Mouse (Mus musculus) liver, embryonic 12.5 days (tissue): ENCODE data around the gene Bicc1. TPM values are rescaled to one million over a fixed set of nuclear protein-coding genes. Genes with fewer than 3 reads are reported as not detected.

Source experiments
- ATAC-seq: fragments of 200-750 bp; cut with Nextera tagmentation; 2 replicates; pipeline ENCODE4 v1.8.0; 2017; ENCODE audit warnings: moderate number of reproducible peaks, mild to moderate bottlenecking, moderate library complexity
- H3K27ac ChIP-seq: fragments of 300-500 bp; sonication (generic); 2 replicates; pipeline ENCODE4 v1.5.1; 2016; ENCODE audit warnings: mild to moderate bottlenecking
- H3K27me3 ChIP-seq: fragments of 300-500 bp; sonication (generic); replicated peaks from 2 replicates; pipeline ENCODE4 v1.6.1; 2016; ENCODE audit warnings: mild to moderate bottlenecking, moderate library complexity
- H3K36me3 ChIP-seq: fragments of 300-500 bp; sonication (generic); 2 replicates; pipeline ENCODE4 v1.6.1; 2016; ENCODE audit warnings: mild to moderate bottlenecking, moderate library complexity
- H3K4me1 ChIP-seq: fragments of 300-500 bp; sonication (generic); 2 replicates; pipeline ENCODE4 v1.6.1; 2016
- H3K4me2 ChIP-seq: fragments of 300-500 bp; sonication (generic); 2 replicates; pipeline ENCODE4 v1.6.1; 2016; ENCODE audit warnings: mild to moderate bottlenecking, moderate library complexity
- H3K4me3 ChIP-seq: fragments of 300-500 bp; sonication (generic); 2 replicates; pipeline ENCODE4 v1.5.1; 2016; ENCODE audit warnings: mild to moderate bottlenecking, moderate library complexity
- H3K9ac ChIP-seq: fragments of 300-500 bp; sonication (generic); 2 replicates; pipeline ENCODE4 v1.6.1; 2016; ENCODE audit warnings: mild to moderate bottlenecking, moderate library complexity
- H3K9me3 ChIP-seq: fragments of 300-500 bp; sonication (generic); replicated peaks from 2 replicates; pipeline ENCODE4 v1.6.1; 2016; ENCODE audit warnings: mild to moderate bottlenecking, moderate library complexity
- WGBS: fragments of 180-500 bp; shearing (Covaris S2); methylation state at CpG from one replicate; pipeline ENCODE4 v1.1.7; 2016; ENCODE audit not compliant: insufficient replicate concordance; 5-methylcytosine and 5-hydroxymethylcytosine counted together
- polyA plus RNA-seq: library from polyadenylated mRNA; unstranded; fragments of >200 nt; fragmentation: Nextera tagmentation; extraction: Ambion mirVana; gene quantifications from 2 replicates; pipeline ENCODE4 v1.2.1, GENCODE M21; 2016

The Bicc1 gene
- 4.9 and 5.8 TPM in 2 replicates for polyA plus RNA-seq

DNA sequence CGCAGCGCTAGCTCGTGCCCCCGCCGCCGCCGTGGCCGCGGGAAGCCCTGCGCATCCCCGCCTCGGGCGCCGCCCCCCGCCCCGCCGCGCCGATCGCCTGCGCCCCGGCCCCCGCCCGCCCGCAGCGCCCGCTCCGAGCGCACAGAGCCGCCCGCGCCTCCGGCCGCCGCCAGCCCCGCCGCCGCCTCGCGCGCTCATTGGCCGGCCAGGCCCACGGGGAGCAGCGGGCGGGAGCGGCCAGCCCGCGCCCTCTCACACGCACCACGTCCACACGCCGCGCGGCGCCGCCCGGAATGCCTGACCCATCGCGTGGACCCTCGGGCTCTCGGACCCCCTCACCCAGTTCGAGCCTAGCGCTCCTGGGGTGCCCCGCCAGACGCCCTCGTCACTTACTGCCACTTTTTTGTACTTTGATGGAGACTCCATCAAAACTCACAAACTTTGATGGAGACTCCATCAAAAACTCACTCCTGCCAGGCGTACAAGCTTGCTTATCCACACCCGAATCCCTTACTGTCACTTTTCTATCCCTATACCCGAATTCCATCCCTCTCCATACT, at the start of gene Bicc1:
Gene Bicc1 (minus strand): TSS at position 25 of the 560 bp plus-strand sequence.
- no peaks in the 10 kb centered on the region for H3K4me1 ChIP-seq
- no peak within 1 kb of the TSS for H3K27ac ChIP-seq
- 0 out of 2 replicates have a peak within 1 kb of the TSS, but pooled peaks have one; percentile 50 for H3K9ac ChIP-seq
- H3K9me3 ChIP-seq = no peaks in the 10 kb centered on the region
- H3K36me3 ChIP-seq = no peaks in the 10 kb centered on the region
- H3K27me3 ChIP-seq = peaks cover 49% of the 10 kb centered on the region
- WGBS = 3% methylated on average over 21 of the region's 69 CpGs
- peak; percentile 51; the same call in 1 of the 2 replicates for ATAC-seq
- H3K4me2 ChIP-seq = peak within 1 kb of the TSS; percentile 60
- peak within 1 kb of the TSS; percentile 54 for H3K4me3 ChIP-seq

DNA sequence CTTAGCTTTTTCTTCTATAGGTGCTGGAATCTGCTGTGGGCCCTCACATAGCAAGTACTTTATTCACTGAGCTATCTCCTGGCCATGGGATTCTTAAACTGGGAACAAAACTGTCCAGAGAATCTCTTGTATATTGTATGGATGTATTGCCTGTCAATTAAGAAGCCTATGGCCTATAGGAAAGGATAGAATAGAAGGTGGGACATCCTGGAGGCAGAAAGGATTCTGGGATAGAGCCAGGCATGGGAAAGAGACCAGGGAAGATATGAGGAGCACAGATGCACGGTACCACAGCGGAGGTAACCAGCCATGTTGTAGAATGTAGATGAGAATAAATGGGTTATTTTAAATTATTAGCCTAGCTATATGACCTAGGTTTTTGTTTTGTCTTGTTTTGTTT, 42.0 kb upstream of the Bicc1 start:
- no peaks in the 10 kb centered on the region for H3K36me3 ChIP-seq
- H3K4me1 ChIP-seq = peaks cover 3% of the 10 kb centered on the region; the same call in 1 of the 2 replicates
- 80% methylated on average over 2 of the region's 2 CpGs for WGBS
- H3K9me3 ChIP-seq = no peaks in the 10 kb centered on the region; the same call in 1 of the 2 replicates
- no peak overlapping the region for H3K4me3 ChIP-seq
- no peak overlapping the region for H3K27ac ChIP-seq
- H3K4me2 ChIP-seq = no peak overlapping the region
- no peaks in the 10 kb centered on the region for H3K27me3 ChIP-seq
- H3K9ac ChIP-seq = no peak overlapping the region
- no peak for ATAC-seq

DNA sequence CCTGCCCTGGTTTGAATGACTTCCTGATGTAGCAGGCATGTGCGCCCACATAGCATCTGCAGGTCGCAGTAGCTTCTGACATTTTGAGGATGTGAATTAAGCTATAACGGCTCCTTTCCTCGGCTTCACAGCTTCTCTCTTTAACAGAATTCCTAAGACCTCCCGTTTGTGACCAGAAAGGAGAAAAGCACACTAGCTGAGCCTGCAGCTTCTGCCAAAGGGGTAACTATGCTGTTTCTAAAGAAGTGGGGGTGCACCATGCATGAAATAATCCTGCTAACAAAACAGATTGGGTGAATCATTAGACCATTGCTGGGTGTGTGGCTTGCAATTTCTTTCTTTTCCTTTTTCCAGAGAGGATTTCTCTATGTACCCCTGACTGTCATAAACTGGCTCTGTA, 41.5 kb upstream of the Bicc1 start:
- 55% methylated on average over 5 of the region's 5 CpGs for WGBS
- peaks cover 3% of the 10 kb centered on the region; the same call in 1 of the 2 replicates for H3K4me1 ChIP-seq
- no peak for ATAC-seq
- no peaks in the 10 kb centered on the region; the same call in 1 of the 2 replicates for H3K9me3 ChIP-seq
- H3K4me3 ChIP-seq = no peak overlapping the region
- H3K4me2 ChIP-seq = no peak overlapping the region
- H3K9ac ChIP-seq = no peak overlapping the region
- H3K36me3 ChIP-seq = no peaks in the 10 kb centered on the region
- no peaks in the 10 kb centered on the region for H3K27me3 ChIP-seq
- H3K27ac ChIP-seq = no peak overlapping the region

DNA sequence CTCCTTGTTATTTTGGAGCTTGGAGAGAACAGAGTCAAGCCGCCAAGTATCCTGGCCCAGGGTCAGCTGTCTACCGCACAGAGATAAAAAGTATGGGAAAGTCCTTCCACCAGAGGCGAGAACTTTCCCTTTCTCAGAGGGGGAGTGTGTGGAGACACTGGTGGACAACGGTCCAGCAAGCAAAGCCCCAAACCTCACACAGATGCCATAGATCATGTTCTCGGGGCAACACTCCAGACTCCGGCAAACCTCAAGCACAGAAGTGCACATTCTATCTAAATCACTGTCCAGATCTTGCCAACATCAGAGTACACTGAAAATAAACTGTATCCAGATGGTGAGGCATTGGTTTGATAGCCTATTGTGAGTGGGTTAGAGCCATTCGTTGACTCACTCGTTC, 39.2 kb upstream of the Bicc1 start:
- H3K36me3 ChIP-seq = no peaks in the 10 kb centered on the region
- H3K27ac ChIP-seq = no peak overlapping the region
- H3K4me2 ChIP-seq = no peak overlapping the region
- H3K4me3 ChIP-seq = no peak overlapping the region
- H3K9ac ChIP-seq = no peak overlapping the region
- H3K4me1 ChIP-seq = peaks cover 3% of the 10 kb centered on the region; the same call in 1 of the 2 replicates
- ATAC-seq = no peak
- H3K27me3 ChIP-seq = no peaks in the 10 kb centered on the region
- H3K9me3 ChIP-seq = no peaks in the 10 kb centered on the region; the same call in 1 of the 2 replicates
- 70% methylated on average over 8 of the region's 8 CpGs for WGBS

DNA sequence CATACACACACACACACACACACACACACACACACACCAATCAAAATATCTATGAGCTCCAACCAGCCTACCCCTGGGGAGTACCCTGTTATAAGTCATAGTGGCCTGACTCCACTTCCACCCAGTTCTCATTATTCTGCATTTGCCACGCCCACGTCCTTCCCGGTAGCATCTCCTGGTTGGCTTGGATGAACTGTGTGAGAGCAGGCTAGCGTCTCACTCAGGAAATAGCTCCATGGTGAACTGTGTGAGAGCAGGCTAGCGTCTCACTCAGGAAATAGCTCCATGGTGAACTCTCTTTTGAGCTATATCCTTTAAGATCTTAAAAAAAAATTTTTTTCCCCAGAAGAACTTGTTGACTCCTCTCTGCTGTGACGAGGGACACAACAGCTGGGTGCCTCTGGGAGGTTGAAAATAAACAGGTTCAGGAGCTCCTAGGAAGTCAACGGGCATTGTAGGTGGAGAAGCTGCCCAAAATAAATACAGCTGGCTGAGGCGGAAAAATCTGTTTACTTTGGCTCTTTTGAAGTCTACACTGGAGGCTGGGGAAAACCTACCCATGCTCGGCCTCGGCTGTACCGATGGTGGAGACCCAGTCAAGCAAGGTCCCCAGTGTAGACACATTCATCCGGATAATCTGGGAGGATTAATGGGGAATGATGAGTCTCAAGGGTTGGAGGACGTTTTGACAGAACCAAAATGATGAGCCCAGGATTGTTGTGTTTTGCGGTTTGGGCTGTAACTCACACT, 37.7 kb upstream of the Bicc1 start:
- Histone ChIP-seq H3K36me3 (no peaks in the 10 kb centered on the region), H3K9ac (no peak overlapping the region), H3K4me1 (peaks cover 3% of the 10 kb centered on the region; the same call in 1 of the 2 replicates), H3K27me3 (no peaks in the 10 kb centered on the region), H3K9me3 (no peaks in the 10 kb centered on the region; the same call in 1 of the 2 replicates), H3K27ac (no peak overlapping the region), H3K4me2 (no peak overlapping the region), H3K4me3 (no peak overlapping the region)
- ATAC-seq = no peak
- 54% methylated on average over 14 of the region's 14 CpGs for WGBS

DNA sequence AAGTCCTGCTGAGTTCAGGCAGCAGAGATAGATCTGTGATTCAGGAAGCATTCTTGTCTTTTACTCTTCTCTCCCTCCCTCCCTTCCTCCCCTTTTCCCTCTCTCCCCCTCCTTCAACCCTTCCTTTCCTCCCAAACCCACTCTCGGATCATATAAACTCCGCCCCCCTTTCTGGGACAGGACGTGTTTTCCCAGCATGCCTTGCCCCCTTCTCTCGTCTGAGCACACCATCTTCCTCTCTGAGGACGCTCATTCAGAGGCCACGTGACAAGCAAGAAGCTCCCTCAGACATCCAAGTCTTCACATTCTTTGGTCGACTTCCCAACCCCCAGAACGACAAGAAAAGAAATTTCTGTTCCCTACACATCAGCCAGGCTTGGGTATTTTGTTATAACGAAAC, 36.0 kb upstream of the Bicc1 start:
- no peak overlapping the region for H3K4me2 ChIP-seq
- H3K4me3 ChIP-seq = no peak overlapping the region
- no peak for ATAC-seq
- peaks cover 3% of the 10 kb centered on the region; the same call in 1 of the 2 replicates for H3K4me1 ChIP-seq
- H3K27me3 ChIP-seq = no peaks in the 10 kb centered on the region
- H3K9me3 ChIP-seq = no peaks in the 10 kb centered on the region; the same call in 1 of the 2 replicates
- H3K9ac ChIP-seq = no peak overlapping the region
- H3K36me3 ChIP-seq = no peaks in the 10 kb centered on the region
- 37% methylated on average over 9 of the region's 9 CpGs for WGBS
- H3K27ac ChIP-seq = no peak overlapping the region

DNA sequence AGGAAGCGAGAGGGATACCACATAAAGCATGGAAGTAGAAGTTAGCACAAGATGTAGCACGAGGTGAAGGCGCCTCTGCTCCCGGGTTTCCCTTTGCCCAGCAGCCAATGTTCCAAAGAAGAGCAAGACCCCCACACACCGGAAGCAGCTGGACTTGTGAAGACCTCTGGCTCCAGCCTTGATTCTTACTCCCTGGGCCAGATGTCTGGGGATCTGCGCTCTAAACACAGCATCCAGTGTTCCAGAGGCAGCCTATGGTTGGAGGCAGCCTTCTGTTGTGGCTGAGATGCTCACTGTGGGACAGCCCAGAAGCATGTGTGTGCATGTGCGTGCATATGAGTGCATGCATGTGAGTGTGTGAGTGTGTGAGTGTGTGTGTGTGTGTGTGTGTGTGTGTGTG, 35.2 kb upstream of the Bicc1 start:
- 65% methylated on average over 7 of the region's 7 CpGs for WGBS
- ATAC-seq = no peak
- Histone ChIP-seq H3K4me1 (peaks cover 3% of the 10 kb centered on the region; the same call in 1 of the 2 replicates), H3K27ac (no peak overlapping the region), H3K9me3 (no peaks in the 10 kb centered on the region; the same call in 1 of the 2 replicates), H3K9ac (no peak overlapping the region), H3K4me3 (no peak overlapping the region), H3K4me2 (no peak overlapping the region), H3K36me3 (no peaks in the 10 kb centered on the region), H3K27me3 (no peaks in the 10 kb centered on the region)

DNA sequence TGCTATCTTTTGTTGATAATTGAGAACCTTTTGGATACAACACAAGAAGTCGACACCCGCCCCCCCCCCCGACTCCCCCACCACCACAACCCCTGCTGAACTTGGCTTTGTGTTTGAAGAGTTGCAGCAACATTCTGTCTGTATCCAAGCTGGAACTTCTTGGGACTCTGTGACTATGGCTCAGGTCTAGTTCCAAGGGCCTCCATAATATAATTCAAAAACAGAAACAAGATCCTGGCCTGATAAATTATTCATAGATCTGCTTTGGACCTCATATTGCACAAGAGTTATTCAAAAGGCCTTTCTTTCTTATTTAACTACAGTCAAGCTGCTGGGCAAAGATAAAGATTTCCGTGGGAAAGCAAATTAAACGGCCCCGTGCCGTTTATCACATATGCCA, 33.8 kb upstream of the Bicc1 start:
- Histone ChIP-seq H3K9ac (no peak overlapping the region), H3K9me3 (no peaks in the 10 kb centered on the region), H3K4me2 (no peak overlapping the region), H3K4me1 (peaks cover 3% of the 10 kb centered on the region; the same call in 1 of the 2 replicates), H3K4me3 (no peak overlapping the region), H3K36me3 (no peaks in the 10 kb centered on the region), H3K27ac (no peak overlapping the region), H3K27me3 (no peaks in the 10 kb centered on the region)
- no peak for ATAC-seq
- WGBS = 64% methylated on average over 7 of the region's 7 CpGs

DNA sequence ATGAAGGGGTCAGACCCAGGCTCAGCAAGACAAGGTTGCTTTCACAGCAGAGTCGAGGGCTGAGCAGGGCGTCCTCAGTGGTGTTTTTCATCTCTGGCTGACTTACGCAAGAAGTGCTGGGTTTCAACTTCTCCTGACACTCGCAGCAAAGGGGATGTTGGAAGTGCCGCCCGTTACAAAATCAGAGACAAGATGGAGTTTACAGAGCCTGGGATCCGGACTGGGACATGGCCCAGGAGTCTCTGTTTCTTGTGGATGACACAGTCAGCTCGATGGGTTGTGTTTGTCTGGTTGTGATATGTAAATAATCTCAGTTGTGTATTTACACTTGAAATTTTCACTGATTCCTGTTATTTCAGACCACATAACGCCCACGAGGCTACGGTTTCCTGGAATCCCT, 33.4 kb upstream of the Bicc1 start:
- H3K9me3 ChIP-seq = no peaks in the 10 kb centered on the region
- ATAC-seq = no peak
- 49% methylated on average over 11 of the region's 11 CpGs for WGBS
- H3K4me2 ChIP-seq = no peak overlapping the region
- H3K36me3 ChIP-seq = no peaks in the 10 kb centered on the region
- no peak overlapping the region for H3K4me3 ChIP-seq
- H3K9ac ChIP-seq = no peak overlapping the region
- no peak overlapping the region for H3K27ac ChIP-seq
- peaks cover 3% of the 10 kb centered on the region; the same call in 1 of the 2 replicates for H3K4me1 ChIP-seq
- H3K27me3 ChIP-seq = no peaks in the 10 kb centered on the region

DNA sequence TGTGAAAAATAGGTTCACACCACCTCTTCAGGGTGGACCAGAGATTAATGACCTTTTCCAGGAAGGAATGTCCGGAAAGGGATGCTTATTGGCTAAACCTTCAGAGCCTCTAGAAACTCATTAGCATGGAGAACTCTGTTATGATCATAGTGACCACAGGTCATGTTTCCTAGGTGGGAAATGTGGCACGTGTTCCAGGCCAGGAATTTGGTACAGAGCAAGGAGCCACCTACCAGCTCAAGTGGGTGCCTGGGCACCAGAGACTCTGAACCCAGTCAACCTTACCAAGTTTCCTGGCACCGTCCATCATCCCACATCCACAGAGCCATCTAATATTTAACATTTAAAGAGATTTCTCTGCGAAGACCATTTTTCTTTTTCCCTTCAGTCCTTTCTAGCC, 29.2 kb upstream of the Bicc1 start:
- no peak overlapping the region for H3K9ac ChIP-seq
- no peak overlapping the region for H3K4me3 ChIP-seq
- no peaks in the 10 kb centered on the region for H3K27me3 ChIP-seq
- H3K4me2 ChIP-seq = no peak overlapping the region
- WGBS = 74% methylated on average over 4 of the region's 4 CpGs
- H3K9me3 ChIP-seq = no peaks in the 10 kb centered on the region
- no peak overlapping the region for H3K27ac ChIP-seq
- 0 out of 2 replicates have a peak, but pooled peaks cover 6% of the 10 kb centered on the region for H3K4me1 ChIP-seq
- no peaks in the 10 kb centered on the region for H3K36me3 ChIP-seq
- ATAC-seq = no peak

DNA sequence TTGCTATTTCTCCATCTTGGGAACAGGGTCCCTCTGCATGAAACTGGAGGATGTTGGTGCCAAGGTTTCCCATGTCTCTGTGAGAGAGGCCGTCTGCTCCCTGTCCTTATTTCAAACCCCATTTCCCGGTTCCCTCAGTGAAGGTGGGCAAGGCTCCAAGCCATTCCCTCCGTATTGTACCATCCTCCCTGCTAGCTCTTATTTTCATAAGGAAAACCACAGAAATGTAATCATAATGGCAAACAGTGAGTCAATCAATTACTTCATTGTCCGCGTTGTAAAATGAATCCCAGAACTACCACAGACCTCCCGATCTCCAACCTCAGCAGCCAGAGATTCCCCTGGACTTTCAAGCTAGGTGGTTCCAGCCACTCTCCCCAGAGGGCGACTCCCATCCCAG, 25.6 kb upstream of the Bicc1 start:
- no peak overlapping the region for H3K4me2 ChIP-seq
- H3K36me3 ChIP-seq = no peaks in the 10 kb centered on the region
- H3K27me3 ChIP-seq = no peaks in the 10 kb centered on the region
- no peak overlapping the region for H3K4me3 ChIP-seq
- no peak overlapping the region for H3K9ac ChIP-seq
- 72% methylated on average over 7 of the region's 7 CpGs for WGBS
- peaks cover 12% of the 10 kb centered on the region; the same call in 1 of the 2 replicates for H3K4me1 ChIP-seq
- ATAC-seq = no peak
- H3K27ac ChIP-seq = no peak overlapping the region
- peaks cover 5% of the 10 kb centered on the region; the same call in 1 of the 2 replicates for H3K9me3 ChIP-seq

DNA sequence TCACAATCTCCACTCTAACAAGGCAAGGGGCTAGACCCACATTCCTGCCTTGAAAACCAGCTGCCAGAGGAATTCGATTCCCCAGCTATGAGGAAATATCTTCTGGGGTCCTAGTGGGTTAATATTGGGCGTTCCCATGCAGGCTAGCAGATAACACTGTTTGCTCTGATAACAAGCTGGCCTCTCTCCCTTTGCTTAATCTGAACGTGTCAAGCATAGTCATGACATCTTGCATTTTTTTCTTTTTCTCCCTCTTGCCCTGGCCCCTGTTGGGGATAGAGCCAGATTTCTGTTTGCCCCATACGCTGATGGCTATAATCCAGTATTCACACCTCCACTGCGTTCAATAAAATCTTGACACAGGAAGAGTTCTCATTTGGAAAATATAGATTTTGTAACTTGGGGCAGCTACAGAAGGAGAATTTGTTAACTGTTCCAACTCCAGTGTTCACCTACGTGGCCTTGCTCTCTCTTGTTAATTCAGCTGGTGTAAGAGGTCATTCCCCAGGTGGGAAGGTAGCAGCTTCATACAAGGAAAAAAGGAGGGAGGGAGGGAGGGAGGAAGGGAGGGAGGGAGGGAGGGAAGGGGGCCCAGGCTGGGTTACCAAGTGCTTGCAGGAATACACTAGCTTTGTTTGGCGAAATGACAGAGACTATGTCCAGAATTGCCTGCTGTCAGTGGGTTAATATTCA, 24.0 kb upstream of the Bicc1 start:
- peak; percentile 54; the same call in 1 of the 2 replicates for ATAC-seq
- H3K27ac ChIP-seq = no peak overlapping the region
- H3K27me3 ChIP-seq = no peaks in the 10 kb centered on the region
- H3K9ac ChIP-seq = no peak overlapping the region
- peaks cover 7% of the 10 kb centered on the region; the same call in 1 of the 2 replicates for H3K9me3 ChIP-seq
- H3K4me3 ChIP-seq = no peak overlapping the region
- H3K36me3 ChIP-seq = no peaks in the 10 kb centered on the region
- H3K4me1 ChIP-seq = peaks cover 12% of the 10 kb centered on the region; the same call in 1 of the 2 replicates
- WGBS = 35% methylated on average over 7 of the region's 7 CpGs
- H3K4me2 ChIP-seq = no peak overlapping the region
